Comparison of ENCODE assay signal across 12 mouse cellular contexts in the genomic region with DNA sequence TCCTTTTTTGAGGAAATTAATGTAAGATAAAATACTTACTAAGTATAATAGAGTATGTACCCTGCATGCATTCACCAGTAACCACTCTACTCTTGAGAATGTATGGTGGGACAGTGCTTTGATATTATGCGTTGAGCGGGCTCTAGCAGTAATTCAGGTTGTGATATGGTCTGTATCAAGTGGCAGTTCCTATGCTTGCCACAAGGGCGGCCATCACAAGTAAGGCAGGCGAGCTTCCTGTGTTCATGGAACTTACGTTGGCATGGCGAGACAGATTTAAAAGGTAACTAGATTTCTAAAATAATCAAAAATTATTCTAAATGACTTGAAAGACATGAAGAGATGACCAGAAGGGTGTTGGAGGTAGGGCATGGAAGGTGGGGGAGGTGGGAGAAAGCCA. TPM values are rescaled to one million over a fixed set of nuclear protein-coding genes. Genes with fewer than 3 reads are reported as not detected.
DNase-seq lines count a peak whose midpoint lies in the region; ATAC-seq and TF ChIP-seq lines count a peak whose summit lies in the region.
"Had no signal": no experiment of that assay in that cellular context is flagged by ENCODE, and none has a peak within 500 bp of the region (broad histone marks: within the 10 kb centered on the region; RNA-seq: fewer than 3 reads in every experiment).

No protein-coding gene starts in this region.

- H3K27me3 ChIP-seq in heart, embryonic 12.5 days (replicated peaks), result no peaks in the 10 kb centered on the region
- peaks cover 15% of the 10 kb centered on the region; the same call in 1 of the 2 replicates for H3K27me3 ChIP-seq in E14TG2a.4 (ENCODE audit: insufficient read depth, low read length)
- no peaks in the 10 kb centered on the region for H3K27me3 ChIP-seq in liver, embryonic 14.5 days (ENCODE audit: control insufficient read depth, insufficient read depth, low read length)
- H3K27me3 ChIP-seq: liver, embryonic 15.5 days had no signal

- no peak overlapping the region for H3K4me2 ChIP-seq in heart, embryonic 12.5 days
- H3K4me2 ChIP-seq in liver, embryonic 14.5 days (ENCODE audit: low read depth), result peak overlapping the region; percentile 96; the same call in 1 of the 2 replicates
- H3K4me2 ChIP-seq: hindbrain, embryonic 14.5 days had no signal

- no peak for TF ChIP-seq POLR2A in lung, adult 2 months (IDR thresholded peaks at IDR 0.05; ENCODE audit: borderline replicate concordance, extremely low read depth, low read depth, low read length)

- no peaks in the 10 kb centered on the region for H3K36me3 ChIP-seq in heart, embryonic 12.5 days
- H3K36me3 ChIP-seq in E14TG2a.4 (ENCODE audit: insufficient read depth, low read length), result no peaks in the 10 kb centered on the region
- peaks cover 3% of the 10 kb centered on the region for H3K36me3 ChIP-seq in liver, embryonic 14.5 days (replicated peaks; ENCODE audit: control insufficient read depth, insufficient read depth, low read depth)

- ATAC-seq in heart, embryonic 12.5 days (ENCODE audit: insufficient number of reproducible peaks, low FRiP score), result no peak
- ATAC-seq in liver, embryonic 14.5 days (ENCODE audit: insufficient read depth), result no peak

- peaks cover 5% of the 10 kb centered on the region; the same call in 1 of the 2 replicates for H3K9me3 ChIP-seq in heart, embryonic 12.5 days (replicated peaks)
- H3K9me3 ChIP-seq in E14TG2a.4 (ENCODE audit: low read length), result peaks cover 13% of the 10 kb centered on the region
- no peaks in the 10 kb centered on the region for H3K9me3 ChIP-seq in liver, embryonic 14.5 days (ENCODE audit: control insufficient read depth, low read length)
- H3K9me3 ChIP-seq: liver, embryonic 15.5 days had no signal

- TF ChIP-seq CTCF in lung, adult 2 months (IDR thresholded peaks at IDR 0.05; ENCODE audit: insufficient read depth, low read length), result peak; percentile 27; the same call in 1 of the 2 replicates
- TF ChIP-seq CTCF in E14TG2a.4 (conservative IDR thresholded peaks at IDR 0.05; ENCODE audit: low read length), result peak; percentile 43
- TF ChIP-seq CTCF in liver, embryonic 14.5 days (IDR thresholded peaks at IDR 0.05; ENCODE audit: low read depth), result peak; percentile 78

- H3K27ac ChIP-seq in heart, embryonic 12.5 days (ENCODE audit: poor library complexity, severe bottlenecking), result no peak overlapping the region
- H3K27ac ChIP-seq in liver, embryonic 14.5 days, result no peak overlapping the region
- H3K27ac ChIP-seq: hindbrain, embryonic 14.5 days had no signal

- H3K4me1 ChIP-seq in heart, embryonic 12.5 days (replicated peaks), result peaks cover 42% of the 10 kb centered on the region
- H3K4me1 ChIP-seq in lung, adult 2 months (ENCODE audit: control insufficient read depth, insufficient read depth, low read length), result peaks cover 28% of the 10 kb centered on the region
- H3K4me1 ChIP-seq in E14TG2a.4 (replicated peaks; ENCODE audit: low read depth, low read length), result peaks cover 11% of the 10 kb centered on the region
- H3K4me1 ChIP-seq in liver, embryonic 14.5 days (replicated peaks; ENCODE audit: control insufficient read depth in 2 of 2, insufficient read depth in 2 of 2, low read length in 1 of 2), result peaks cover 55% of the 10 kb centered on the region in 2 experiments

- WGBS in heart, embryonic 12.5 days, result 93% methylated on average over 6 of the region's 6 CpGs
- WGBS in lung, adult 2 months, result 88% methylated on average over 6 of the region's 6 CpGs
- WGBS in liver, embryonic 14.5 days (ENCODE audit: insufficient replicate concordance), result 87% methylated on average over 6 of the region's 6 CpGs

- no peak for TF ChIP-seq EP300 in liver, embryonic 14.5 days (IDR thresholded peaks at IDR 0.05; ENCODE audit: low read depth)

- H3K4me3 ChIP-seq in heart, embryonic 12.5 days, result no peak overlapping the region
- no peak overlapping the region for H3K4me3 ChIP-seq in lung, adult 2 months (replicated peaks; ENCODE audit: extremely low read depth, low read depth, low read length)
- no peak overlapping the region for H3K4me3 ChIP-seq in E14TG2a.4 (replicated peaks; ENCODE audit: low read length)
- H3K4me3 ChIP-seq in liver, embryonic 14.5 days (ENCODE audit: insufficient read depth in 1 of 2, low read depth in 2 of 2, low read length in 2 of 2), result no peak overlapping the region

- DNase-seq in heart, adult 11 months, result peak; percentile 74
- DNase-seq in lung, adult 2 months, result no peak
- no peak for DNase-seq in lung, postnatal 14 days
- DNase-seq in liver, embryonic 14.5 days (ENCODE audit: low read depth in 3 of 3, low spot score in 3 of 3), result no peak
- DNase-seq in frontal cortex, postnatal 10 days (ENCODE audit: low spot score in 2 of 2), result no peak
- no peak for DNase-seq in ovary, postnatal 10 days (ENCODE audit: low spot score)
- DNase-seq: cerebellum, adult 9-10 months; gastrocnemius, postnatal 36 days had no signal

- H3K9ac ChIP-seq in heart, embryonic 12.5 days, result no peak overlapping the region
- no peak overlapping the region for H3K9ac ChIP-seq in liver, embryonic 14.5 days (replicated peaks)
- H3K9ac ChIP-seq: hindbrain, embryonic 14.5 days had no signal

RNA-seq across cellular contexts. Expression of a gene that starts 5.3 kb away (rescaled TPM):
- polyA plus RNA-seq in heart, embryonic 12.5 days (2016; fragmentation: Nextera tagmentation; extraction: Ambion mirVana), result 41.8 and 41.9 TPM in 2 replicates
- polyA plus RNA-seq in lung, adult 2 months (2012; rRNA removed), result 123 and 152 TPM in 2 replicates
- 20.7 and 24.1 TPM in 2 replicates for polyA plus RNA-seq in liver, embryonic 14.5 days (2012; rRNA removed)
- polyA plus RNA-seq in liver, embryonic 14.5 days (2014; fragmentation: Nextera tagmentation; extraction: Ambion mirVana), result 28.1 and 33.5 TPM in 2 replicates

Comparison
In these comparisons a context has a peak if more than half of its experiments do, and no peak if none do; other contexts are left out.
1. CTCF ChIP-seq: peak in every context shown above with its lines; median percentile 78 in liver, embryonic 14.5 days; 43 in E14TG2a.4; 27 in lung, adult 2 months.